Mouse (Mus musculus): ENCODE results near the gene Rps25.

GRCm38 (mm10) chr9:44423576-44423975 lies 16.6 kb downstream of the Rps25 start:
- TF ChIP-seq CTCF (IDR thresholded peaks at IDR 0.05; ENCODE audit: low read depth, low read length) (no peak), POLR2A (IDR thresholded peaks at IDR 0.05; ENCODE audit: insufficient read depth, low read length) (no peak)
